Mouse (Mus musculus) neural tube, embryonic 14.5 days (tissue): ENCODE results near the gene Cntfr. TPM values are rescaled to one million over a fixed set of nuclear protein-coding genes. Genes with fewer than 3 reads are reported as not detected.
"Not testable (repeated sequence)": the region's sequence is repeated elsewhere in the genome, so short reads cannot be mapped to it uniquely, and the experiment has no call there.

Experiments used
- ATAC-seq: fragments of 200-750 bp; cut with Nextera tagmentation; 2 replicates; pipeline ENCODE4 v1.8.0; 2017; ENCODE audit warnings: low read depth, mild to moderate bottlenecking, moderate TSS enrichment, moderate library complexity
- H3K27ac ChIP-seq: fragments of 300-500 bp; sonication (generic); 2 replicates; pipeline ENCODE4 v1.5.1; 2014; ENCODE audit warnings: low read depth, mild to moderate bottlenecking, control low read depth, low read length, moderate library complexity, mixed read lengths
- H3K27me3 ChIP-seq: fragments of 300-500 bp; sonication (generic); 2 replicates; pipeline ENCODE4 v1.6.1; 2014; ENCODE audit warnings: low read length; ENCODE audit not compliant: control insufficient read depth, insufficient read depth
- H3K36me3 ChIP-seq: fragments of 300-500 bp; sonication (generic); 2 replicates; pipeline ENCODE4 v1.6.1; 2014; ENCODE audit warnings: low read length, mixed read lengths; ENCODE audit not compliant: control insufficient read depth, insufficient read depth
- H3K4me1 ChIP-seq: fragments of 300-500 bp; sonication (generic); 2 replicates; pipeline ENCODE4 v1.6.1; 2014; ENCODE audit warnings: low read length; ENCODE audit not compliant: control insufficient read depth, insufficient read depth
- H3K4me2 ChIP-seq: fragments of 300-500 bp; sonication (generic); 2 replicates; pipeline ENCODE4 v1.6.1; 2014; ENCODE audit warnings: mild to moderate bottlenecking, low read depth, low read length, control low read depth
- H3K4me3 ChIP-seq: fragments of 300-500 bp; sonication (generic); 2 replicates; pipeline ENCODE4 v1.5.1; 2014; ENCODE audit warnings: low read depth, low read length, control low read depth, mixed read lengths
- H3K9ac ChIP-seq: fragments of 300-500 bp; sonication (generic); replicated peaks from 2 replicates; pipeline ENCODE4 v1.6.1; 2014; ENCODE audit warnings: low read depth, mild to moderate bottlenecking, control low read depth, low read length, mixed read lengths
- H3K9me3 ChIP-seq: fragments of 300-500 bp; sonication (generic); 2 replicates; pipeline ENCODE4 v1.6.1; 2016; ENCODE audit warnings: low read length; ENCODE audit not compliant: control insufficient read depth
- WGBS: fragments of 180-500 bp; shearing (Covaris S2); extraction: QIAGEN DNeasy Blood & Tissue Kit; methylation state at CpG from one replicate; pipeline ENCODE4 v1.1.7; 2014; 5-methylcytosine and 5-hydroxymethylcytosine counted together
- polyA plus RNA-seq: library from polyadenylated mRNA; unstranded; fragments of >200 nt; fragmentation: Nextera tagmentation; extraction: Ambion mirVana; gene quantifications from 2 replicates; pipeline ENCODE4 v1.2.1, GENCODE M21; 2014

Cntfr gene
- polyA plus RNA-seq, 1 experiment from 2014 or later = 15.6 TPM

GRCm38 (mm10) chr4:41712421-41713196 lies 15.7 kb upstream of the Cntfr start:
- Histone ChIP-seq H3K4me2 (peak overlapping the region; percentile 97), H3K9ac (peak overlapping the region; percentile 73), H3K4me3 (peak overlapping the region; percentile 63), H3K36me3 (peaks cover 7% of the 10 kb centered on the region; the same call in 1 of the 2 replicates), H3K27ac (peak overlapping the region; percentile 75), H3K9me3 (no peaks in the 10 kb centered on the region), H3K4me1 (peaks cover 29% of the 10 kb centered on the region), H3K27me3 (no peaks in the 10 kb centered on the region)
- 50% methylated on average over 31 of the region's 31 CpGs for WGBS
- ATAC-seq = no peak

GRCm38 (mm10) chr4:41711705-41712375 lies 15.0 kb upstream of the Cntfr start:
- 78% methylated on average over 16 of the region's 16 CpGs for WGBS
- peaks cover 34% of the 10 kb centered on the region for H3K4me1 ChIP-seq
- peak overlapping the region; percentile 73; the same call in 1 of the 2 replicates for H3K9ac ChIP-seq
- H3K4me2 ChIP-seq = peak overlapping the region; percentile 97
- peak overlapping the region; percentile 63 for H3K4me3 ChIP-seq
- no peaks in the 10 kb centered on the region for H3K27me3 ChIP-seq
- peaks cover 6% of the 10 kb centered on the region; the same call in 1 of the 2 replicates for H3K36me3 ChIP-seq
- H3K27ac ChIP-seq = no peak overlapping the region
- no peak for ATAC-seq
- no peaks in the 10 kb centered on the region for H3K9me3 ChIP-seq

- Histone ChIP-seq H3K27me3 (no peaks in the 10 kb centered on the region), H3K36me3 (no peaks in the 10 kb centered on the region), H3K4me3 (no peak overlapping the region), H3K9ac (no peak overlapping the region), H3K4me1 (peaks cover 38% of the 10 kb centered on the region), H3K9me3 (no peaks in the 10 kb centered on the region), H3K27ac (no peak overlapping the region), H3K4me2 (no peak overlapping the region)
- no peak for ATAC-seq
- WGBS = 78% methylated on average over 4 of the region's 4 CpGs
These were observed 13.3 kb upstream of the Cntfr start for GRCm38 (mm10) chr4:41710229-41710628.

- Histone ChIP-seq H3K9me3 (no peaks in the 10 kb centered on the region), H3K4me1 (peaks cover 28% of the 10 kb centered on the region), H3K27me3 (no peaks in the 10 kb centered on the region), H3K36me3 (no peaks in the 10 kb centered on the region), H3K27ac (no peak overlapping the region), H3K9ac (no peak overlapping the region), H3K4me2 (no peak overlapping the region), H3K4me3 (no peak overlapping the region)
- 39% methylated on average over 8 of the region's 8 CpGs for WGBS
- peak; percentile 44 for ATAC-seq
These were observed 11.4 kb upstream of the Cntfr start for GRCm38 (mm10) chr4:41708192-41708745.

GRCm38 (mm10) chr4:41707011-41707535 lies 10.2 kb upstream of the Cntfr start:
- H3K4me3 ChIP-seq = no peak overlapping the region
- no peaks in the 10 kb centered on the region for H3K27me3 ChIP-seq
- under 1% methylated on average over 13 of the region's 13 CpGs for WGBS
- no peak overlapping the region for H3K9ac ChIP-seq
- peak overlapping the region; percentile 60 for H3K27ac ChIP-seq
- H3K9me3 ChIP-seq = no peaks in the 10 kb centered on the region
- H3K4me2 ChIP-seq = peak overlapping the region; percentile 19; the same call in 1 of the 2 replicates
- H3K4me1 ChIP-seq = peaks cover 20% of the 10 kb centered on the region
- peak; percentile 82 for ATAC-seq
- H3K36me3 ChIP-seq = no peaks in the 10 kb centered on the region

- WGBS = 57% methylated on average over 19 of the region's 19 CpGs
- Histone ChIP-seq H3K36me3 (no peaks in the 10 kb centered on the region), H3K4me2 (peak overlapping the region; percentile 19; the same call in 1 of the 2 replicates), H3K27me3 (no peaks in the 10 kb centered on the region), H3K4me1 (peaks cover 15% of the 10 kb centered on the region), H3K9ac (no peak overlapping the region), H3K9me3 (no peaks in the 10 kb centered on the region), H3K4me3 (no peak overlapping the region), H3K27ac (peak overlapping the region; percentile 1; the same call in 1 of the 2 replicates)
- no peak for ATAC-seq
These were observed 9.2 kb upstream of the Cntfr start for GRCm38 (mm10) chr4:41705922-41706754.

- no peaks in the 10 kb centered on the region for H3K27me3 ChIP-seq
- H3K4me2 ChIP-seq = no peak overlapping the region
- no peak overlapping the region for H3K4me3 ChIP-seq
- WGBS = 7% methylated on average over 5 of the region's 5 CpGs
- no peaks in the 10 kb centered on the region for H3K9me3 ChIP-seq
- ATAC-seq = no peak
- H3K4me1 ChIP-seq = peaks cover 15% of the 10 kb centered on the region
- H3K9ac ChIP-seq = no peak overlapping the region
- H3K36me3 ChIP-seq = no peaks in the 10 kb centered on the region
- H3K27ac ChIP-seq = no peak overlapping the region
These were observed 7.8 kb upstream of the Cntfr start for GRCm38 (mm10) chr4:41704651-41705050.

GRCm38 (mm10) chr4:41702226-41702625 lies 5.3 kb upstream of the Cntfr start:
- WGBS = 72% methylated on average over 2 of the region's 2 CpGs
- H3K4me1 ChIP-seq = peaks cover 12% of the 10 kb centered on the region
- H3K27me3 ChIP-seq, ATAC-seq, H3K36me3 ChIP-seq, H3K4me3 ChIP-seq, H3K27ac ChIP-seq, H3K9ac ChIP-seq, H3K4me2 ChIP-seq, H3K9me3 ChIP-seq: not testable (repeated sequence)
